Mouse (Mus musculus) liver, embryonic 11.5 days (tissue): Measurements from ENCODE around the gene Snip1. TPM values are rescaled to one million over a fixed set of nuclear protein-coding genes. Genes with fewer than 3 reads are reported as not detected.

ENCODE experiments used
- ATAC-seq: fragments of 200-750 bp; cut with Nextera tagmentation; replicated peaks from 2 replicates; pipeline ENCODE4 v1.8.0; 2017; ENCODE audit warnings: moderate number of reproducible peaks, mild to moderate bottlenecking, moderate TSS enrichment, moderate library complexity; ENCODE audit not compliant: low FRiP score
- DNase-seq: peaks from one replicate; pipeline ENCODE4 v3.0.0-alpha.2; 2017; ENCODE audit warnings: low spot score
- H3K27ac ChIP-seq: fragments of 300-500 bp; sonication (generic); 2 replicates; pipeline ENCODE4 v1.5.1; 2014; ENCODE audit warnings: mild to moderate bottlenecking, low read depth, low read length, control low read depth
- H3K27me3 ChIP-seq: fragments of 300-500 bp; sonication (generic); replicated peaks from 2 replicates; pipeline ENCODE4 v1.6.1; 2014; ENCODE audit warnings: low read length, mixed read lengths; ENCODE audit not compliant: control insufficient read depth, insufficient read depth
- H3K36me3 ChIP-seq: fragments of 300-500 bp; sonication (generic); 2 replicates; pipeline ENCODE4 v1.6.1; 2014; ENCODE audit warnings: mild to moderate bottlenecking, low read length, moderate library complexity, mixed read lengths; ENCODE audit not compliant: control insufficient read depth, insufficient read depth
- H3K4me1 ChIP-seq: fragments of 300-500 bp; sonication (generic); replicated peaks from 2 replicates; pipeline ENCODE4 v1.6.1; 2014; ENCODE audit warnings: low read length, mixed read lengths; ENCODE audit not compliant: control insufficient read depth, insufficient read depth
- H3K4me2 ChIP-seq: fragments of 300-500 bp; sonication (generic); 2 replicates; pipeline ENCODE4 v1.6.1; 2014; ENCODE audit warnings: mild to moderate bottlenecking, control low read depth, moderate library complexity
- H3K4me3 ChIP-seq: fragments of 300-500 bp; sonication (generic); 2 replicates; pipeline ENCODE4 v1.5.1; 2014; ENCODE audit warnings: low read depth, low read length, control low read depth
- H3K9ac ChIP-seq: fragments of 300-500 bp; sonication (generic); 2 replicates; pipeline ENCODE4 v1.6.1; 2014; ENCODE audit warnings: low read depth, low read length, control low read depth
- H3K9me3 ChIP-seq: fragments of 300-500 bp; sonication (generic); 2 replicates; pipeline ENCODE4 v1.6.1; 2016; ENCODE audit warnings: low read length, inconsistent platforms, mixed read lengths; ENCODE audit not compliant: control insufficient read depth
- WGBS: fragments of 180-500 bp; shearing (Covaris S2); extraction: QIAGEN DNeasy Blood & Tissue Kit; methylation state at CpG from one replicate; pipeline ENCODE4 v1.1.7; 2014; 5-methylcytosine and 5-hydroxymethylcytosine counted together
- polyA plus RNA-seq: library from polyadenylated mRNA; unstranded; fragments of >200 nt; fragmentation: Nextera tagmentation; extraction: Ambion mirVana; gene quantifications from 2 replicates; pipeline ENCODE4 v1.2.1, GENCODE M21; 2014

Gene Snip1
- polyA plus RNA-seq, 1 experiment from 2014 or later = 31.3 TPM

GRCm38 (mm10) chr4:125085346-125085841, 18.9 kb downstream of the Snip1 start:
- peak overlapping the region; percentile 89 for H3K4me3 ChIP-seq
- ATAC-seq (peak; percentile 95), DNase-seq (no peak)
- peak overlapping the region; percentile 90 for H3K9ac ChIP-seq
- peaks cover 3% of the 10 kb centered on the region for H3K4me1 ChIP-seq
- peak overlapping the region; percentile 86 for H3K27ac ChIP-seq
- no peaks in the 10 kb centered on the region for H3K27me3 ChIP-seq
- peak overlapping the region; percentile 76 for H3K4me2 ChIP-seq
- WGBS = under 1% methylated on average over 37 of the region's 45 CpGs
- no peaks in the 10 kb centered on the region for H3K9me3 ChIP-seq
- peaks cover 15% of the 10 kb centered on the region; the same call in 1 of the 2 replicates for H3K36me3 ChIP-seq

GRCm38 (mm10) chr4:125093031-125093430, 26.6 kb downstream of the Snip1 start:
- Histone ChIP-seq H3K27ac (no peak overlapping the region), H3K27me3 (no peaks in the 10 kb centered on the region), H3K4me2 (no peak overlapping the region), H3K36me3 (peaks cover 25% of the 10 kb centered on the region), H3K4me1 (no peaks in the 10 kb centered on the region), H3K9me3 (no peaks in the 10 kb centered on the region), H3K9ac (no peak overlapping the region), H3K4me3 (no peak overlapping the region)
- ATAC-seq = no peak
- WGBS = 79% methylated on average over 5 of the region's 5 CpGs
- no peak for DNase-seq

GRCm38 (mm10) chr4:125096066-125096465, 29.6 kb downstream of the Snip1 start:
- WGBS = 94% methylated on average over 5 of the region's 5 CpGs
- ATAC-seq = no peak
- no peak overlapping the region for H3K4me2 ChIP-seq
- no peak for DNase-seq
- H3K9me3 ChIP-seq = no peaks in the 10 kb centered on the region
- no peak overlapping the region for H3K4me3 ChIP-seq
- H3K36me3 ChIP-seq = peaks cover 10% of the 10 kb centered on the region
- no peaks in the 10 kb centered on the region for H3K4me1 ChIP-seq
- H3K27me3 ChIP-seq = no peaks in the 10 kb centered on the region
- no peak overlapping the region for H3K27ac ChIP-seq
- H3K9ac ChIP-seq = no peak overlapping the region

GRCm38 (mm10) chr4:125097412-125097811, 30.9 kb downstream of the Snip1 start:
- ATAC-seq (no peak), DNase-seq (no peak)
- Histone ChIP-seq H3K4me2 (no peak overlapping the region), H3K9ac (no peak overlapping the region), H3K27me3 (no peaks in the 10 kb centered on the region), H3K27ac (no peak overlapping the region), H3K4me1 (no peaks in the 10 kb centered on the region), H3K36me3 (peaks cover 5% of the 10 kb centered on the region), H3K4me3 (no peak overlapping the region), H3K9me3 (no peaks in the 10 kb centered on the region)
- 88% methylated on average over 4 of the region's 4 CpGs for WGBS

- WGBS = 8% methylated on average over 8 of the region's 8 CpGs
- Histone ChIP-seq H3K9ac (no peak overlapping the region), H3K4me2 (no peak overlapping the region), H3K36me3 (peaks cover 4% of the 10 kb centered on the region; the same call in 1 of the 2 replicates), H3K9me3 (no peaks in the 10 kb centered on the region), H3K4me3 (no peak overlapping the region), H3K27me3 (no peaks in the 10 kb centered on the region), H3K4me1 (no peaks in the 10 kb centered on the region), H3K27ac (no peak overlapping the region)
- DNase-seq = peak; percentile 77
- ATAC-seq = peak; percentile 65
Observed at GRCm38 (mm10) chr4:125099458-125099857, 33.0 kb downstream of the Snip1 start.

- H3K27me3 ChIP-seq = no peaks in the 10 kb centered on the region
- no peak overlapping the region for H3K4me2 ChIP-seq
- no peak overlapping the region for H3K4me3 ChIP-seq
- H3K4me1 ChIP-seq = no peaks in the 10 kb centered on the region
- H3K36me3 ChIP-seq = peaks cover 10% of the 10 kb centered on the region; the same call in 1 of the 2 replicates
- no peaks in the 10 kb centered on the region for H3K9me3 ChIP-seq
- ATAC-seq (no peak), DNase-seq (no peak)
- no peak overlapping the region for H3K27ac ChIP-seq
- 83% methylated on average over 13 of the region's 13 CpGs for WGBS
- H3K9ac ChIP-seq = no peak overlapping the region
Observed at GRCm38 (mm10) chr4:125101334-125101733, 34.9 kb downstream of the Snip1 start.

- Histone ChIP-seq H3K9ac (no peak overlapping the region), H3K4me1 (no peaks in the 10 kb centered on the region), H3K36me3 (peaks cover 10% of the 10 kb centered on the region; the same call in 1 of the 2 replicates), H3K27ac (no peak overlapping the region), H3K4me3 (no peak overlapping the region), H3K9me3 (no peaks in the 10 kb centered on the region), H3K27me3 (no peaks in the 10 kb centered on the region), H3K4me2 (no peak overlapping the region)
- ATAC-seq (no peak), DNase-seq (no peak)
- 89% methylated on average over 9 of the region's 9 CpGs for whole genome bisulfite sequencing
Observed at GRCm38 (mm10) chr4:125105354-125105753, 38.9 kb downstream of the Snip1 start.

GRCm38 (mm10) chr4:125114638-125115037, 48.2 kb downstream of the Snip1 start:
- peak; percentile 40 for ATAC-seq
- H3K27me3 ChIP-seq = no peaks in the 10 kb centered on the region
- H3K27ac ChIP-seq = no peak overlapping the region

GRCm38 (mm10) chr4:125115081-125115480, 48.6 kb downstream of the Snip1 start:
- H3K27ac ChIP-seq = no peak overlapping the region
- no peaks in the 10 kb centered on the region for H3K27me3 ChIP-seq
- WGBS = 69% methylated on average over 4 of the region's 4 CpGs
- H3K9ac ChIP-seq = no peak overlapping the region
- H3K4me1 ChIP-seq = peaks cover 36% of the 10 kb centered on the region
- H3K36me3 ChIP-seq = no peaks in the 10 kb centered on the region; the same call in 1 of the 2 replicates
- H3K4me2 ChIP-seq = no peak overlapping the region
- no peaks in the 10 kb centered on the region for H3K9me3 ChIP-seq
- no peak for DNase-seq
- no peak for ATAC-seq
- no peak overlapping the region for H3K4me3 ChIP-seq

More at GRCm38 (mm10) chr4:125114638-125115037, 48.2 kb downstream of the Snip1 start:
- Histone ChIP-seq H3K4me2 (no peak overlapping the region), H3K9me3 (no peaks in the 10 kb centered on the region), H3K9ac (no peak overlapping the region), H3K36me3 (no peaks in the 10 kb centered on the region; the same call in 1 of the 2 replicates), H3K4me3 (no peak overlapping the region), H3K4me1 (peaks cover 36% of the 10 kb centered on the region)
- 7% methylated on average over 6 of the region's 6 CpGs for WGBS
- peak; percentile 68 for DNase-seq
